Mouse (Mus musculus): ENCODE measurements at regions not wholly inside any gene's neighbourhood (a gene's known extent, or its start where the extent isn't known, plus 50 kb on each side); places are given as distances from the start of the nearest gene placed in this dataset.
"Not testable (repeated sequence)": the region's sequence is repeated elsewhere in the genome, so short reads cannot be mapped to it uniquely, and the experiment has no call there.

GRCm38 (mm10) chr6:16765354-16765753 is 132.9 kb downstream of the Tfec start:
- no peak for DNase-seq (ENCODE audit: low spot score in 2 of 2)

GRCm38 (mm10) chr6:16764707-16765106 is 133.5 kb downstream of the Tfec start:
- no peak for DNase-seq (ENCODE audit: low spot score in 2 of 2)

- not testable (repeated sequence) for DNase-seq (ENCODE audit: low spot score in 2 of 2)
These were observed 143.2 kb downstream of the Tfec start for GRCm38 (mm10) chr6:16755044-16755443.

GRCm38 (mm10) chr6:16733184-16733583 is 165.1 kb downstream of the Tfec start:
- no peak for DNase-seq (ENCODE audit: low spot score in 2 of 2)

- no peak for DNase-seq (ENCODE audit: low spot score in 2 of 2)
These were observed 166.1 kb downstream of the Tfec start for GRCm38 (mm10) chr6:16732095-16732494.

GRCm38 (mm10) chr6:16727256-16727890 is 170.9 kb downstream of the Tfec start:
- no peak for DNase-seq (ENCODE audit: low spot score in 2 of 2)

GRCm38 (mm10) chr6:16725256-16725655 is 173.0 kb downstream of the Tfec start:
- no peak for DNase-seq (ENCODE audit: low spot score in 2 of 2)

- no peak for DNase-seq (ENCODE audit: low spot score in 2 of 2)
These were observed 193.7 kb downstream of the Tfec start for GRCm38 (mm10) chr6:16704496-16704895.

- DNase-seq (ENCODE audit: low spot score in 2 of 2): no peak
These were observed 194.9 kb downstream of the Tfec start for GRCm38 (mm10) chr6:16703412-16703746.

- DNase-seq (ENCODE audit: low spot score in 2 of 2): no peak
These were observed 195.4 kb downstream of the Tfec start for GRCm38 (mm10) chr6:16702706-16703411.

- no peak for DNase-seq (ENCODE audit: low spot score in 2 of 2)
These were observed 201.0 kb downstream of the Tfec start for GRCm38 (mm10) chr6:16697285-16697684.

- no peak for DNase-seq (ENCODE audit: low spot score in 2 of 2)
These were observed 230.2 kb downstream of the Tfec start for GRCm38 (mm10) chr6:16668004-16668403.

GRCm38 (mm10) chr6:16667241-16667640 is 231.0 kb downstream of the Tfec start:
- no peak for DNase-seq (ENCODE audit: low spot score in 2 of 2)

GRCm38 (mm10) chr6:16646269-16646668 is 252.0 kb downstream of the Tfec start:
- DNase-seq (ENCODE audit: low spot score in 2 of 2): no peak

GRCm38 (mm10) chr6:16643519-16643918 is 254.7 kb downstream of the Tfec start:
- no peak for DNase-seq (ENCODE audit: low spot score in 2 of 2)

GRCm38 (mm10) chr6:16636736-16637304 is 261.4 kb downstream of the Tfec start:
- DNase-seq (ENCODE audit: low spot score in 2 of 2): no peak

GRCm38 (mm10) chr6:16636108-16636507 is 262.1 kb downstream of the Tfec start:
- no peak for DNase-seq (ENCODE audit: low spot score in 2 of 2)

GRCm38 (mm10) chr6:16607393-16608023 is 290.7 kb downstream of the Tfec start:
- no peak for DNase-seq (ENCODE audit: low spot score in 2 of 2)

- no peak for DNase-seq (ENCODE audit: low spot score in 2 of 2)
These were observed 291.4 kb downstream of the Tfec start for GRCm38 (mm10) chr6:16606687-16607392.

- no peak for DNase-seq (ENCODE audit: low spot score in 2 of 2)
These were observed 305.8 kb downstream of the Tfec start for GRCm38 (mm10) chr6:16592411-16592810.

- DNase-seq (ENCODE audit: low spot score in 2 of 2): no peak
These were observed 315.9 kb downstream of the Tfec start for GRCm38 (mm10) chr6:16582302-16582701.

GRCm38 (mm10) chr6:16581801-16582200 is 316.4 kb downstream of the Tfec start:
- DNase-seq (ENCODE audit: low spot score in 2 of 2): no peak
